Mouse (Mus musculus): ENCODE data around the gene Ccdc61.

Ccdc61 gene

GRCm38 (mm10) chr7:18858310-18858916, 51.8 kb downstream of the Ccdc61 start:
- DNase-seq (ENCODE audit: low spot score in 2 of 2): no peak

- no peak for DNase-seq (ENCODE audit: low spot score in 2 of 2)
These were observed 61.8 kb downstream of the Ccdc61 start for GRCm38 (mm10) chr7:18848395-18848794.

GRCm38 (mm10) chr7:18844811-18845210, 65.4 kb downstream of the Ccdc61 start:
- no peak for DNase-seq (ENCODE audit: low spot score in 2 of 2)

GRCm38 (mm10) chr7:18841174-18841567, 69.0 kb downstream of the Ccdc61 start:
- no peak for DNase-seq (ENCODE audit: low spot score in 2 of 2)
